ENCODE assay signal across 9 mouse cellular contexts in the genomic region with DNA sequence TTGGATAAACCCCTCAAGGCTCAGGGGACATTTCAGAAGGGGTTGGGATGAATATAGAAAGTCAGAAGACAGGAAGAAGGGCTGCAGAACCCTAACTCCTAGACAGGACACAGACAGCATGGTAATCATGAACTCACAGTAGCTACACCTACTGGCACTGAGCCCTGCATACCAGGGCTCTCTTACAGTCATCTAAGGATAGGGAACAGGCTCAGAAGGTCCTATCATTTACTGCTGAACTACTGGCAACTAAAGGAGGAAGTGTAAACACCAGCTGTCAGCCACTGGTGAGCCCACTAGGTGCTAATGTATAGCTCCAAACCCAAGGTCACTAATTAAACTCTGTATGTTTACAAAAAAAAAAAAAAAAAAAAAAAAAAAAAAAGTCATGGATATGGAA. TPM values are rescaled to one million over a fixed set of nuclear protein-coding genes. Genes with fewer than 3 reads are reported as not detected.
DNase-seq lines count a peak whose midpoint lies in the region; ATAC-seq lines count a peak whose summit lies in the region.
"Had no signal": no experiment of that assay in that cellular context is flagged by ENCODE, and none has a peak within 500 bp of the region (broad histone marks: within the 10 kb centered on the region; RNA-seq: fewer than 3 reads in every experiment).

No protein-coding gene starts in this region.

- intact Hi-C loops in gastrocnemius, postnatal 14 days (cut with DNase I; ENCODE audit: low total_unique reads): no loop called here

- DNase-seq in gastrocnemius, adult 18-20 months (ENCODE audit: low spot score): peak; percentile 61
- DNase-seq in gastrocnemius, postnatal 4 days (ENCODE audit: low spot score in 2 of 2): no peak
- peak; percentile 29 for DNase-seq in gastrocnemius, postnatal 14 days
- peak; percentile 34 for DNase-seq in kidney, adult 9 months
- DNase-seq in left cerebral cortex, adult 9 months (ENCODE audit: low spot score in 2 of 2): no peak
- no peak for DNase-seq in right cerebral cortex, adult 18-20 months
- DNase-seq: cerebellum, adult 11-12 months had no signal

- ATAC-seq in megakaryocyte progenitor cell, adult 5-6 weeks (replicated peaks; ENCODE audit: poor library complexity): peak; percentile 92
- no peak for ATAC-seq in megakaryocyte, adult 5-6 weeks (ENCODE audit: poor library complexity, severe bottlenecking)

RNA-seq across cellular contexts. Expression of gene Parn, which starts 56.6 kb away (rescaled TPM):
- 1 to 10 TPM; 6.8 to 7.4 TPM for total RNA-seq in gastrocnemius, adult 18-20 months (2021)
- 10 to 100 TPM; 17.5 to 19.9 TPM for total RNA-seq in gastrocnemius, postnatal 4 days (2021)
- total RNA-seq in gastrocnemius, postnatal 14 days (2021): 10 to 100 TPM in 1 of 2 experiments, 1 to 10 TPM in 1; 9.0 to 11.8 TPM
- total RNA-seq in megakaryocyte progenitor cell, adult 5-6 weeks (2015): 18.8 TPM in 2 replicates
- total RNA-seq in megakaryocyte progenitor cell, adult 5-6 weeks (2017): 45.0 and 69.4 TPM in 2 replicates
- total RNA-seq in megakaryocyte, adult 5-6 weeks (2015): 6.5 and 8.6 TPM in 2 replicates
- 21.1 and 21.2 TPM in 2 replicates for total RNA-seq in megakaryocyte, adult 5-6 weeks (2017)

Comparison
In these comparisons a context has a peak if more than half of its experiments do, and no peak if none do; other contexts are left out.
1. DNase-seq: peak in gastrocnemius, adult 18-20 months (single experiment), gastrocnemius, postnatal 14 days (single experiment) and kidney, adult 9 months (single experiment); none in gastrocnemius, postnatal 4 days (0 of 2), left cerebral cortex, adult 9 months (0 of 2) and right cerebral cortex, adult 18-20 months (single experiment).